In genomic region chr16:75696176-75696575, GRCm38 (mm10) we compare ENCODE assay signal across 8 mouse cellular contexts.
A peak's percentile ranks its signal among the peaks of the same experiment; 100 is the strongest.
DNase-seq lines count a peak whose midpoint lies in the region; ATAC-seq and TF ChIP-seq lines count a peak whose summit lies in the region.

No protein-coding gene starts in this region.

- no peaks in the 10 kb centered on the region for H3K79me3 ChIP-seq in C2C12 (ENCODE audit: low read depth)

- DNase-seq in Muller cell, postnatal 12 days (ENCODE audit: inconsistent ontology term): peak; percentile 23
- DNase-seq in cerebellum, adult 9-10 months: peak; percentile 49
- peak; percentile 52 for DNase-seq in forelimb bud, embryonic 11.5 days (ENCODE audit: low read depth, low spot score)
- DNase-seq in thymus, postnatal 4 days: peak; percentile 47

- no peaks in the 10 kb centered on the region for H3K79me2 ChIP-seq in C2C12 (ENCODE audit: control insufficient read depth, insufficient read depth)

- H3K27ac ChIP-seq in kidney, embryonic 14.5 days (ENCODE audit: low read depth, low read length): no peak overlapping the region
- H3K27ac ChIP-seq in limb, embryonic 12.5 days: no peak overlapping the region
- H3K27ac ChIP-seq in neural tube, embryonic 12.5 days: no peak overlapping the region

- no peaks in the 10 kb centered on the region for H3K4me1 ChIP-seq in kidney, embryonic 14.5 days (ENCODE audit: control insufficient read depth, insufficient read depth, low read length)
- no peaks in the 10 kb centered on the region for H3K4me1 ChIP-seq in limb, embryonic 12.5 days (replicated peaks)
- no peaks in the 10 kb centered on the region for H3K4me1 ChIP-seq in neural tube, embryonic 12.5 days

- TF ChIP-seq CTCF in C2C12 (IDR thresholded peaks at IDR 0.05; ENCODE audit: control insufficient read depth, insufficient read depth, insufficient read length): peak; percentile 20

- no peaks in the 10 kb centered on the region for H3K27me3 ChIP-seq in C2C12 (ENCODE audit: control insufficient read depth, insufficient read depth, insufficient read length)
- H3K27me3 ChIP-seq in kidney, embryonic 14.5 days (ENCODE audit: control insufficient read depth, insufficient read depth, low read length): no peaks in the 10 kb centered on the region
- no peaks in the 10 kb centered on the region for H3K27me3 ChIP-seq in limb, embryonic 12.5 days
- no peaks in the 10 kb centered on the region for H3K27me3 ChIP-seq in neural tube, embryonic 12.5 days (replicated peaks)

- H3K4me2 ChIP-seq in kidney, embryonic 14.5 days (replicated peaks; ENCODE audit: low read depth, low read length): no peak overlapping the region
- H3K4me2 ChIP-seq in limb, embryonic 12.5 days: no peak overlapping the region
- H3K4me2 ChIP-seq in neural tube, embryonic 12.5 days (replicated peaks): no peak overlapping the region

- no peak overlapping the region for H3K4me3 ChIP-seq in C2C12 (ENCODE audit: insufficient read depth, poor library complexity, severe bottlenecking)
- no peak overlapping the region for H3K4me3 ChIP-seq in kidney, embryonic 14.5 days (ENCODE audit: low read length)
- no peak overlapping the region for H3K4me3 ChIP-seq in limb, embryonic 12.5 days (replicated peaks)
- H3K4me3 ChIP-seq in neural tube, embryonic 12.5 days: no peak overlapping the region

- no peaks in the 10 kb centered on the region for H3K36me3 ChIP-seq in C2C12 (ENCODE audit: control insufficient read depth, insufficient read depth)
- H3K36me3 ChIP-seq in kidney, embryonic 14.5 days (ENCODE audit: control insufficient read depth, insufficient read depth, low read length): no peaks in the 10 kb centered on the region
- no peaks in the 10 kb centered on the region for H3K36me3 ChIP-seq in limb, embryonic 12.5 days
- H3K36me3 ChIP-seq in neural tube, embryonic 12.5 days: no peaks in the 10 kb centered on the region

- no peak overlapping the region for H3K9ac ChIP-seq in kidney, embryonic 14.5 days (ENCODE audit: low read depth, low read length)
- no peak overlapping the region for H3K9ac ChIP-seq in limb, embryonic 12.5 days (replicated peaks)
- no peak overlapping the region for H3K9ac ChIP-seq in neural tube, embryonic 12.5 days

- no peak overlapping the region for H3ac ChIP-seq in C2C12 (ENCODE audit: control insufficient read depth, insufficient read length, low read depth)

- WGBS in kidney, embryonic 14.5 days: 9% methylated on average over 2 of the region's 2 CpGs
- 15% methylated on average over 2 of the region's 2 CpGs for whole genome bisulfite sequencing in limb, embryonic 12.5 days
- WGBS in neural tube, embryonic 12.5 days: 25% methylated on average over 2 of the region's 2 CpGs

- ATAC-seq in kidney, embryonic 14.5 days (ENCODE audit: low FRiP score, low TSS enrichment): peak; percentile 86
- ATAC-seq in limb, embryonic 12.5 days (ENCODE audit: insufficient number of reproducible peaks, insufficient read depth, low FRiP score, low TSS enrichment, low read depth): peak; percentile 75; the same call in 1 of the 2 replicates
- ATAC-seq in neural tube, embryonic 12.5 days (ENCODE audit: low FRiP score, low read depth): peak; percentile 85

- H3K9me3 ChIP-seq in kidney, embryonic 14.5 days (ENCODE audit: control insufficient read depth, low read length): no peaks in the 10 kb centered on the region
- H3K9me3 ChIP-seq in limb, embryonic 12.5 days: no peaks in the 10 kb centered on the region
- no peaks in the 10 kb centered on the region for H3K9me3 ChIP-seq in neural tube, embryonic 12.5 days

TF ChIP-seq in C2C12, 6 proteins besides CTCF, POLR2A, EP300 and RAD21:
- TF ChIP-seq MAX (IDR thresholded peaks at IDR 0.05) (no peak), CEBPB (IDR thresholded peaks at IDR 0.05; ENCODE audit: low read depth) (no peak), MYOG (IDR thresholded peaks at IDR 0.05; ENCODE audit: control insufficient read depth, extremely low read depth, insufficient read length) (no peak), MYOD1 (IDR thresholded peaks at IDR 0.05; ENCODE audit: control insufficient read depth, insufficient read length, low read depth) (no peak), FOSL1 (IDR thresholded peaks at IDR 0.05; ENCODE audit: insufficient read depth, low read length, poor library complexity, severe bottlenecking) (no peak), USF1 (IDR thresholded peaks at IDR 0.05; ENCODE audit: low read depth) (no peak)
